Mouse (Mus musculus): ENCODE data around the gene Acvr1b. TPM values are rescaled to one million over a fixed set of nuclear protein-coding genes. Genes with fewer than 3 reads are reported as not detected.

Acvr1b gene
- total and polyA plus RNA-seq, 3 experiments: under 0.01 TPM; not detected in 2

GRCm38 (mm10) chr15:101251930-101252329 lies 78.1 kb downstream of the Acvr1b start:
- TF ChIP-seq TAL1 (conservative IDR thresholded peaks at IDR 0.05; ENCODE audit: low read depth, low read length) (no peak), GATA1 (IDR thresholded peaks at IDR 0.05; ENCODE audit: borderline replicate concordance, low read length) (no peak), CTCF (IDR thresholded peaks at IDR 0.05; ENCODE audit: low read depth, low read length) (no peak), GATA2 (IDR thresholded peaks at IDR 0.05; ENCODE audit: borderline replicate concordance, low read depth, low read length) (no peak)
- H3K36me3 ChIP-seq (replicated peaks): no peaks in the 10 kb centered on the region
- H3K9me3 ChIP-seq (replicated peaks): peaks cover 46% of the 10 kb centered on the region
- DNase-seq (ENCODE audit: low spot score) (no peak), ATAC-seq (ENCODE audit: extremely low read depth, insufficient number of reproducible peaks, low FRiP score, poor library complexity, severe bottlenecking) (no peak)
- peaks cover 10% of the 10 kb centered on the region; the same call in 1 of the 2 replicates for H3K27me3 ChIP-seq (ENCODE audit: insufficient read depth, low read length)
- no peak overlapping the region for H3K4me3 ChIP-seq (ENCODE audit: low read depth, low read length)
- no peaks in the 10 kb centered on the region; the same call in 1 of the 2 replicates for H3K4me1 ChIP-seq (ENCODE audit: insufficient read depth, low read depth, low read length)

- H3K4me1 ChIP-seq (ENCODE audit: insufficient read depth, low read depth, low read length): no peaks in the 10 kb centered on the region
- no peak for TF ChIP-seq GATA2 (IDR thresholded peaks at IDR 0.05; ENCODE audit: borderline replicate concordance, low read depth, low read length)
- TF ChIP-seq CTCF (IDR thresholded peaks at IDR 0.05; ENCODE audit: low read depth, low read length): no peak
- no peak for TF ChIP-seq TAL1 (conservative IDR thresholded peaks at IDR 0.05; ENCODE audit: low read depth, low read length)
- no peak for TF ChIP-seq GATA1 (IDR thresholded peaks at IDR 0.05; ENCODE audit: borderline replicate concordance, low read length)
- no peak for ATAC-seq (ENCODE audit: extremely low read depth, insufficient number of reproducible peaks, low FRiP score, poor library complexity, severe bottlenecking)
- no peak for DNase-seq (ENCODE audit: low spot score)
- H3K27me3 ChIP-seq (ENCODE audit: insufficient read depth, low read length): peaks cover 10% of the 10 kb centered on the region; the same call in 1 of the 2 replicates
- H3K4me3 ChIP-seq (ENCODE audit: low read depth, low read length): no peak overlapping the region
- peaks cover 44% of the 10 kb centered on the region for H3K9me3 ChIP-seq (replicated peaks)
- H3K36me3 ChIP-seq (replicated peaks): no peaks in the 10 kb centered on the region
Observed at GRCm38 (mm10) chr15:101252614-101253013, 78.7 kb downstream of the Acvr1b start.

- no peak overlapping the region for H3K4me3 ChIP-seq (ENCODE audit: low read depth, low read length)
- H3K36me3 ChIP-seq (replicated peaks): no peaks in the 10 kb centered on the region
- no peak for ATAC-seq (ENCODE audit: extremely low read depth, insufficient number of reproducible peaks, low FRiP score, poor library complexity, severe bottlenecking)
- H3K4me1 ChIP-seq (ENCODE audit: insufficient read depth, low read depth, low read length): no peaks in the 10 kb centered on the region
- TF ChIP-seq GATA1 (IDR thresholded peaks at IDR 0.05; ENCODE audit: borderline replicate concordance, low read length) (no peak), TAL1 (conservative IDR thresholded peaks at IDR 0.05; ENCODE audit: low read depth, low read length) (no peak), CTCF (IDR thresholded peaks at IDR 0.05; ENCODE audit: low read depth, low read length) (no peak), GATA2 (IDR thresholded peaks at IDR 0.05; ENCODE audit: borderline replicate concordance, low read depth, low read length) (no peak), POLR2AphosphoS5 (IDR thresholded peaks at IDR 0.05; ENCODE audit: insufficient replicate concordance, low read depth, low read length) (no peak)
- no peak for DNase-seq (ENCODE audit: low spot score)
- peaks cover 45% of the 10 kb centered on the region for H3K9me3 ChIP-seq (replicated peaks)
- peaks cover 10% of the 10 kb centered on the region; the same call in 1 of the 2 replicates for H3K27me3 ChIP-seq (ENCODE audit: insufficient read depth, low read length)
Observed at GRCm38 (mm10) chr15:101253563-101253885, 79.7 kb downstream of the Acvr1b start.

GRCm38 (mm10) chr15:101253886-101254795 lies 80.3 kb downstream of the Acvr1b start, which contains the start of gene Nr4a1:
TSS of gene Nr4a1 (plus strand) at chr15:101254269.
- Histone ChIP-seq H3K9me3 (replicated peaks) (peaks cover 49% of the 10 kb centered on the region), H3K27me3 (ENCODE audit: insufficient read depth, low read length) (peaks cover 10% of the 10 kb centered on the region; the same call in 1 of the 2 replicates), H3K4me1 (ENCODE audit: insufficient read depth, low read depth, low read length) (no peaks in the 10 kb centered on the region), H3K36me3 (replicated peaks) (no peaks in the 10 kb centered on the region), H3K4me3 (ENCODE audit: low read depth, low read length) (no peak within 1 kb of the TSS; the same call in 1 of the 2 replicates)
- TF ChIP-seq GATA2 (IDR thresholded peaks at IDR 0.05; ENCODE audit: borderline replicate concordance, low read depth, low read length) (no peak), GATA1 (IDR thresholded peaks at IDR 0.05; ENCODE audit: borderline replicate concordance, low read length) (no peak), POLR2AphosphoS5 (IDR thresholded peaks at IDR 0.05; ENCODE audit: insufficient replicate concordance, low read depth, low read length) (no peak), CTCF (IDR thresholded peaks at IDR 0.05; ENCODE audit: low read depth, low read length) (no peak), TAL1 (conservative IDR thresholded peaks at IDR 0.05; ENCODE audit: low read depth, low read length) (no peak)
- no peak for DNase-seq (ENCODE audit: low spot score)
- no peak for ATAC-seq (ENCODE audit: extremely low read depth, insufficient number of reproducible peaks, low FRiP score, poor library complexity, severe bottlenecking)

- ATAC-seq (ENCODE audit: extremely low read depth, insufficient number of reproducible peaks, low FRiP score, poor library complexity, severe bottlenecking) (no peak), DNase-seq (ENCODE audit: low spot score) (no peak)
- peaks cover 18% of the 10 kb centered on the region; the same call in 1 of the 2 replicates for H3K27me3 ChIP-seq (ENCODE audit: insufficient read depth, low read length)
- peaks cover 52% of the 10 kb centered on the region for H3K9me3 ChIP-seq (replicated peaks)
- H3K4me1 ChIP-seq (ENCODE audit: insufficient read depth, low read depth, low read length): no peaks in the 10 kb centered on the region
- no peak overlapping the region for H3K4me3 ChIP-seq (ENCODE audit: low read depth, low read length)
- H3K36me3 ChIP-seq (replicated peaks): no peaks in the 10 kb centered on the region
- TF ChIP-seq POLR2AphosphoS5 (IDR thresholded peaks at IDR 0.05; ENCODE audit: insufficient replicate concordance, low read depth, low read length): no peak
- TF ChIP-seq CTCF (IDR thresholded peaks at IDR 0.05; ENCODE audit: low read depth, low read length): no peak
- no peak for TF ChIP-seq TAL1 (conservative IDR thresholded peaks at IDR 0.05; ENCODE audit: low read depth, low read length)
- TF ChIP-seq GATA2 (IDR thresholded peaks at IDR 0.05; ENCODE audit: borderline replicate concordance, low read depth, low read length): no peak
- no peak for TF ChIP-seq GATA1 (IDR thresholded peaks at IDR 0.05; ENCODE audit: borderline replicate concordance, low read length)
Observed at GRCm38 (mm10) chr15:101255842-101256462, 82.1 kb downstream of the Acvr1b start.
